8 mouse cellular contexts compared by ENCODE assay signal in the genomic region with DNA sequence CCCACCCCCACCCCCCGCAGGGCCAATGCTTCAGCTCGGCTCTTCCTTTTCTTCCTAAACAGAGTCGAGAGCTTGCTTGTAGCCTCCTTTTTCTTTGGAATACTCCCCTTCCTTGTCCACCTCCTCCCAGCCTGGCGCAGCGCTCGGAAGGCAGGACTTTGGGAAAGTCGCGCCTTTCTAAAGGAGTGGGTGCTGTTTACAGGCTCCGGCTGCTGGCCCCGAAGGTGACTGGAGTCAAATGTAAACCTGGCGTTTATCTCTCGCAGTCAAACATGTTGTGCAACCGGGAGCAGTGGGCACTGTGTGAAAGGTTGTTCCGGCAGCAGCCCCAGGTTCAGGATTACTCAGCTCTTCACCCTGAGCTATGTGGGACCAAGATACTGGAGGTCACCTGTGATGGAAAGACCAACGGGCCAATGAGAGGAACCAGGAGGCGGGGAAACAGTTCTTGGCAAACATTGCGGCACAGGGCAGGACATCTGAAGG. TPM values are rescaled to one million over a fixed set of nuclear protein-coding genes. Genes with fewer than 3 reads are reported as not detected.
DNase-seq lines count a peak whose midpoint lies in the region; ATAC-seq and TF ChIP-seq lines count a peak whose summit lies in the region.

No protein-coding gene starts in this region.

- H3K27ac ChIP-seq in heart, embryonic 12.5 days (ENCODE audit: poor library complexity, severe bottlenecking), result peak overlapping the region; percentile 95
- H3K27ac ChIP-seq in kidney, postnatal 0 days, result peak overlapping the region; percentile 90
- H3K27ac ChIP-seq in liver, embryonic 11.5 days (ENCODE audit: low read depth, low read length), result peak overlapping the region; percentile 95
- peak overlapping the region; percentile 89 for H3K27ac ChIP-seq in stomach, embryonic 14.5 days (ENCODE audit: low read length)

- H3K9me3 ChIP-seq in heart, embryonic 12.5 days (replicated peaks), result no peaks in the 10 kb centered on the region
- H3K9me3 ChIP-seq in kidney, postnatal 0 days (replicated peaks; ENCODE audit: low read length), result no peaks in the 10 kb centered on the region
- H3K9me3 ChIP-seq in liver, embryonic 11.5 days (ENCODE audit: control insufficient read depth, low read length), result no peaks in the 10 kb centered on the region
- 0 out of 2 replicates have a peak, but pooled peaks cover 2% of the 10 kb centered on the region for H3K9me3 ChIP-seq in stomach, embryonic 14.5 days (ENCODE audit: control insufficient read depth, low read depth, low read length)

- no peaks in the 10 kb centered on the region for H3K27me3 ChIP-seq in C2C12 (ENCODE audit: control insufficient read depth, insufficient read depth, insufficient read length)
- no peaks in the 10 kb centered on the region for H3K27me3 ChIP-seq in heart, embryonic 12.5 days (replicated peaks)
- no peaks in the 10 kb centered on the region for H3K27me3 ChIP-seq in kidney, postnatal 0 days (ENCODE audit: insufficient read depth, low read length)
- no peaks in the 10 kb centered on the region for H3K27me3 ChIP-seq in liver, embryonic 11.5 days (replicated peaks; ENCODE audit: control insufficient read depth, insufficient read depth, low read length)
- no peaks in the 10 kb centered on the region for H3K27me3 ChIP-seq in stomach, embryonic 14.5 days (ENCODE audit: control insufficient read depth, insufficient read depth, low read length)

- H3ac ChIP-seq in C2C12 (ENCODE audit: control insufficient read depth, insufficient read length, low read depth), result peak overlapping the region; percentile 71

- H3K4me2 ChIP-seq in heart, embryonic 12.5 days, result peak overlapping the region; percentile 85
- H3K4me2 ChIP-seq in kidney, postnatal 0 days (ENCODE audit: low read length), result peak overlapping the region; percentile 59
- H3K4me2 ChIP-seq in liver, embryonic 11.5 days, result peak overlapping the region; percentile 67
- peak overlapping the region; percentile 55 for H3K4me2 ChIP-seq in stomach, embryonic 14.5 days (replicated peaks; ENCODE audit: low read depth, low read length)

- TF ChIP-seq CTCF in C2C12 (IDR thresholded peaks at IDR 0.05; ENCODE audit: control insufficient read depth, insufficient read depth, insufficient read length), result no peak
- TF ChIP-seq CTCF in brain, embryonic 14.5 days (IDR thresholded peaks at IDR 0.05; ENCODE audit: borderline replicate concordance, extremely low read depth, insufficient read depth, insufficient read length), result no peak
- no peak for TF ChIP-seq CTCF in kidney, postnatal 0 days (IDR thresholded peaks at IDR 0.05; ENCODE audit: low read depth)

- peak overlapping the region; percentile 33 for H3K4me3 ChIP-seq in C2C12 (ENCODE audit: insufficient read depth, poor library complexity, severe bottlenecking)
- H3K4me3 ChIP-seq in heart, embryonic 12.5 days, result peak overlapping the region; percentile 72
- peak overlapping the region; percentile 42 for H3K4me3 ChIP-seq in kidney, postnatal 0 days (replicated peaks; ENCODE audit: low read depth, low read length)
- H3K4me3 ChIP-seq in liver, embryonic 11.5 days (ENCODE audit: low read depth, low read length), result peak overlapping the region; percentile 50
- peak overlapping the region; percentile 51 for H3K4me3 ChIP-seq in stomach, embryonic 14.5 days (ENCODE audit: low read depth, low read length)

- peak; percentile 92 for DNase-seq in brain, embryonic 14.5 days (ENCODE audit: low read depth)
- DNase-seq in kidney, postnatal 0 days (ENCODE audit: low spot score), result peak; percentile 93
- DNase-seq in liver, embryonic 11.5 days (ENCODE audit: low spot score), result peak; percentile 90
- peak; percentile 88 for DNase-seq in naive thymus-derived CD4-positive, alpha-beta T cell, adult 2 months (ENCODE audit: low read depth)

- peaks cover 20% of the 10 kb centered on the region for H3K4me1 ChIP-seq in heart, embryonic 12.5 days (replicated peaks)
- no peaks in the 10 kb centered on the region for H3K4me1 ChIP-seq in kidney, postnatal 0 days (replicated peaks; ENCODE audit: insufficient read depth, low read length)
- H3K4me1 ChIP-seq in liver, embryonic 11.5 days (replicated peaks; ENCODE audit: control insufficient read depth, insufficient read depth, low read length), result peaks cover 48% of the 10 kb centered on the region
- H3K4me1 ChIP-seq in stomach, embryonic 14.5 days (ENCODE audit: control insufficient read depth, insufficient read depth, low read length), result peaks cover 2% of the 10 kb centered on the region; the same call in 1 of the 2 replicates

- peak overlapping the region; percentile 84 for H3K9ac ChIP-seq in heart, embryonic 12.5 days
- H3K9ac ChIP-seq in kidney, postnatal 0 days (ENCODE audit: low read depth, low read length), result peak overlapping the region; percentile 57
- peak overlapping the region; percentile 66 for H3K9ac ChIP-seq in liver, embryonic 11.5 days (ENCODE audit: low read depth, low read length)
- peak overlapping the region; percentile 14 for H3K9ac ChIP-seq in stomach, embryonic 14.5 days (replicated peaks; ENCODE audit: low read depth, low read length)

- peak; percentile 90 for ATAC-seq in erythroid progenitor cell, adult 5-6 weeks (replicated peaks; ENCODE audit: low FRiP score, poor library complexity, severe bottlenecking)
- ATAC-seq in heart, embryonic 12.5 days (ENCODE audit: insufficient number of reproducible peaks, low FRiP score), result peak; percentile 97
- peak; percentile 99 for ATAC-seq in kidney, postnatal 0 days (replicated peaks; ENCODE audit: low FRiP score, low read depth)
- ATAC-seq in liver, embryonic 11.5 days (replicated peaks; ENCODE audit: low FRiP score), result peak; percentile 98
- peak; percentile 99 for ATAC-seq in stomach, embryonic 14.5 days (ENCODE audit: insufficient number of reproducible peaks, insufficient read depth, low FRiP score, low read depth)

- no peaks in the 10 kb centered on the region for H3K79me2 ChIP-seq in C2C12 (ENCODE audit: control insufficient read depth, insufficient read depth)

- TF ChIP-seq POLR2A in brain, embryonic 14.5 days (IDR thresholded peaks at IDR 0.05; ENCODE audit: borderline replicate concordance, extremely low read depth, insufficient read depth, insufficient read length, poor library complexity, severe bottlenecking), result 0 out of 2 replicates have a peak, but pooled peaks have one; percentile 18

- WGBS in heart, embryonic 12.5 days, result under 1% methylated on average over 17 of the region's 17 CpGs
- under 1% methylated on average over 17 of the region's 17 CpGs for WGBS in kidney, postnatal 0 days
- under 1% methylated on average over 17 of the region's 17 CpGs for WGBS in liver, embryonic 11.5 days
- WGBS in stomach, embryonic 14.5 days, result under 1% methylated on average over 17 of the region's 17 CpGs

- H3K36me3 ChIP-seq in C2C12 (ENCODE audit: control insufficient read depth, insufficient read depth), result no peaks in the 10 kb centered on the region
- no peaks in the 10 kb centered on the region for H3K36me3 ChIP-seq in heart, embryonic 12.5 days
- H3K36me3 ChIP-seq in kidney, postnatal 0 days (ENCODE audit: insufficient read depth, low read length), result no peaks in the 10 kb centered on the region
- no peaks in the 10 kb centered on the region for H3K36me3 ChIP-seq in liver, embryonic 11.5 days (ENCODE audit: control insufficient read depth, insufficient read depth, low read length)
- H3K36me3 ChIP-seq in stomach, embryonic 14.5 days (ENCODE audit: control insufficient read depth, insufficient read depth, low read length), result no peaks in the 10 kb centered on the region

- no peaks in the 10 kb centered on the region for H3K79me3 ChIP-seq in C2C12 (ENCODE audit: low read depth)

TF ChIP-seq in C2C12, 6 proteins besides CTCF, POLR2A, EP300 and RAD21:
- no peak for TF ChIP-seq MAX (IDR thresholded peaks at IDR 0.05)
- TF ChIP-seq MYOG (IDR thresholded peaks at IDR 0.05; ENCODE audit: control insufficient read depth, extremely low read depth, insufficient read length), result no peak
- TF ChIP-seq CEBPB (IDR thresholded peaks at IDR 0.05; ENCODE audit: low read depth), result peak; percentile 92
- TF ChIP-seq MYOD1 (IDR thresholded peaks at IDR 0.05; ENCODE audit: control insufficient read depth, insufficient read length, low read depth), result no peak
TF ChIP-seq in C2C12: peak in this region for 1.

RNA-seq across cellular contexts. Expression of a gene that starts 15.5 kb away (rescaled TPM):
- polyA plus RNA-seq in C2C12 (2012; fragmentation: generic; extraction: Trizol), result 17.4 TPM
- 32.4 and 44.4 TPM in 2 replicates for polyA plus RNA-seq in brain, embryonic 14.5 days (2012; rRNA removed)
- total RNA-seq in erythroid progenitor cell, adult 5-6 weeks (2015; ENCODE audit: low replicate concordance), result 83.3 and 96.0 TPM in 2 replicates
- 139 and 142 TPM in 2 replicates for total RNA-seq in erythroid progenitor cell, adult 5-6 weeks (2017; ENCODE audit: low replicate concordance)
- 38.9 and 41.1 TPM in 2 replicates for polyA plus RNA-seq in heart, embryonic 12.5 days (2016; fragmentation: Nextera tagmentation; extraction: Ambion mirVana)
- polyA plus RNA-seq in kidney, postnatal 0 days (2015; fragmentation: Nextera tagmentation; extraction: Ambion mirVana), result 28.1 and 30.9 TPM in 2 replicates
- 59.4 and 60.0 TPM in 2 replicates for polyA plus RNA-seq in liver, embryonic 11.5 days (2014; fragmentation: Nextera tagmentation; extraction: Ambion mirVana)
- polyA plus RNA-seq in stomach, embryonic 14.5 days (2014; fragmentation: Nextera tagmentation; extraction: Ambion mirVana), result 52.3 and 55.1 TPM in 2 replicates

Comparison
In these comparisons a context has a peak if more than half of its experiments do, and no peak if none do; other contexts are left out.
1. Peak in every context shown above with its lines: DNase-seq, ATAC-seq, H3K4me3 ChIP-seq and H3K27ac ChIP-seq.
2. H3K9ac ChIP-seq: peak in every context shown above with its lines; median percentile 84 in heart, embryonic 12.5 days; 66 in liver, embryonic 11.5 days; 57 in kidney, postnatal 0 days; 14 in stomach, embryonic 14.5 days.